10 mouse cellular contexts compared by ENCODE assay signal in the genomic region with DNA sequence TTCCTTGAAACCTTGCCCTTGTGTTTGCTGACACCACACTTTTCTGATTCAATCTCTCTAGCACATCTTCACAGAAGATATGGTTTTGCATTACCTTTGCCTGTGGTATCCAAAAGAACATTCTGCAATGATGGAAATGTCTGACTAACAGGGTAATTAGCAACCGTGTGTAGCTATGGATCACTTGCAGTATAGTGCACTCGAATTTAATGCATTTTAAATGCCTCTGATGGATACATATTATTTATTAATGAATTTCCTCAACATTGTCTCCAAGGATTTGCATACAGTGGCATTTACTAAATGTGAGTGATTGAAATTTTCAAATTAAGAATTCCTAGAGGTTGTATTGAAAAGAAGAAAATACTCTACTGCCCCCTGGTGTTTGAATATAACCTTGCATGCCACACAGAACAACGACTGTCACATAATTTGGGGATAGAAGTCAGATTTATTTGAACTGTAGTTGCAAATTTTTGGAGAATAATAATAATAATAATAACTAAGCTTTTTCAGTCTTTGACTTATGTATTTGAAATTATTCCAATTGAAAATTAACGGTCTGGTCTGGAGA. TPM values are rescaled to one million over a fixed set of nuclear protein-coding genes. Genes with fewer than 3 reads are reported as not detected.
A peak's percentile ranks its signal among the peaks of the same experiment; 100 is the strongest.
DNase-seq lines count a peak whose midpoint lies in the region; ATAC-seq and TF ChIP-seq lines count a peak whose summit lies in the region.
"Had no signal": no experiment of that assay in that cellular context is flagged by ENCODE, and none has a peak within 500 bp of the region (broad histone marks: within the 10 kb centered on the region; RNA-seq: fewer than 3 reads in every experiment).

No protein-coding gene starts in this region.

- H3K27ac ChIP-seq in forebrain, embryonic 12.5 days = no peak overlapping the region
- no peak overlapping the region for H3K27ac ChIP-seq in forebrain, embryonic 10.5 days
- no peak overlapping the region for H3K27ac ChIP-seq in lung, embryonic 14.5 days (ENCODE audit: low read depth)
- no peak overlapping the region for H3K27ac ChIP-seq in embryonic facial prominence, embryonic 14.5 days (replicated peaks; ENCODE audit: low read depth, low read length)
- H3K27ac ChIP-seq in neural tube, embryonic 14.5 days (ENCODE audit: low read depth, low read length) = no peak overlapping the region

- no peak for DNase-seq in forebrain, embryonic 10.5 days (ENCODE audit: extremely low spot score, low spot score)
- DNase-seq in lung, embryonic 14.5 days = peak; percentile 82
- DNase-seq in lung, adult 18-20 months = no peak
- peak; percentile 26 for DNase-seq in embryonic facial prominence, embryonic 14.5 days (ENCODE audit: low spot score)
- DNase-seq in thymus, postnatal 4 days = no peak
- no peak for DNase-seq in gastrocnemius, postnatal 25 days

- ATAC-seq in forebrain, embryonic 12.5 days (ENCODE audit: low FRiP score) = 0 out of 2 replicates have a peak, but pooled peaks have one; percentile 63
- no peak for ATAC-seq in lung, embryonic 14.5 days (ENCODE audit: insufficient read depth)
- no peak for ATAC-seq in embryonic facial prominence, embryonic 14.5 days (ENCODE audit: low read depth)
- peak; percentile 34; the same call in 1 of the 2 replicates for ATAC-seq in neural tube, embryonic 14.5 days (ENCODE audit: low read depth)

- no peak overlapping the region for H3K4me3 ChIP-seq in forebrain, embryonic 12.5 days (replicated peaks)
- H3K4me3 ChIP-seq in forebrain, embryonic 10.5 days = no peak overlapping the region
- H3K4me3 ChIP-seq in lung, embryonic 14.5 days (ENCODE audit: low read depth, low read length) = no peak overlapping the region
- no peak overlapping the region for H3K4me3 ChIP-seq in embryonic facial prominence, embryonic 14.5 days (ENCODE audit: low read depth, low read length)
- no peak overlapping the region for H3K4me3 ChIP-seq in neural tube, embryonic 14.5 days (ENCODE audit: low read depth, low read length)
- H3K4me3 ChIP-seq: erythroblast, embryonic 14.5 days had no signal

- H3K4me1 ChIP-seq in forebrain, embryonic 12.5 days = no peaks in the 10 kb centered on the region
- H3K4me1 ChIP-seq in forebrain, embryonic 10.5 days = no peaks in the 10 kb centered on the region
- H3K4me1 ChIP-seq in lung, embryonic 14.5 days (ENCODE audit: insufficient read depth) = no peaks in the 10 kb centered on the region
- H3K4me1 ChIP-seq in embryonic facial prominence, embryonic 14.5 days (ENCODE audit: control insufficient read depth, insufficient read depth, low read length) = no peaks in the 10 kb centered on the region
- H3K4me1 ChIP-seq in neural tube, embryonic 14.5 days (ENCODE audit: control insufficient read depth, insufficient read depth, low read length) = no peaks in the 10 kb centered on the region

- peak; percentile 66 for TF ChIP-seq CTCF in lung, embryonic 14.5 days (IDR thresholded peaks at IDR 0.05; ENCODE audit: low read depth)

- H3K36me3 ChIP-seq in forebrain, embryonic 12.5 days (replicated peaks) = no peaks in the 10 kb centered on the region
- H3K36me3 ChIP-seq in forebrain, embryonic 10.5 days (replicated peaks) = no peaks in the 10 kb centered on the region
- no peaks in the 10 kb centered on the region for H3K36me3 ChIP-seq in lung, embryonic 14.5 days (ENCODE audit: insufficient read depth)
- no peaks in the 10 kb centered on the region for H3K36me3 ChIP-seq in embryonic facial prominence, embryonic 14.5 days (ENCODE audit: control insufficient read depth, insufficient read depth, low read length)
- H3K36me3 ChIP-seq in neural tube, embryonic 14.5 days (ENCODE audit: control insufficient read depth, insufficient read depth, low read length) = no peaks in the 10 kb centered on the region

- no peak overlapping the region for H3K9ac ChIP-seq in forebrain, embryonic 12.5 days
- H3K9ac ChIP-seq in lung, embryonic 14.5 days = no peak overlapping the region
- H3K9ac ChIP-seq in embryonic facial prominence, embryonic 14.5 days (ENCODE audit: low read depth, low read length) = no peak overlapping the region
- no peak overlapping the region for H3K9ac ChIP-seq in neural tube, embryonic 14.5 days (replicated peaks; ENCODE audit: low read depth, low read length)

- 57% methylated on average over 4 of the region's 4 CpGs for WGBS in forebrain, embryonic 12.5 days
- 52% methylated on average over 4 of the region's 4 CpGs for WGBS in forebrain, embryonic 10.5 days
- WGBS in lung, embryonic 14.5 days = 41% methylated on average over 4 of the region's 4 CpGs
- 42% methylated on average over 4 of the region's 4 CpGs for WGBS in embryonic facial prominence, embryonic 14.5 days
- WGBS in neural tube, embryonic 14.5 days = 42% methylated on average over 4 of the region's 4 CpGs

- no peaks in the 10 kb centered on the region for H3K9me3 ChIP-seq in forebrain, embryonic 12.5 days
- H3K9me3 ChIP-seq in forebrain, embryonic 10.5 days = no peaks in the 10 kb centered on the region
- no peaks in the 10 kb centered on the region for H3K9me3 ChIP-seq in lung, embryonic 14.5 days (ENCODE audit: low read depth, low read length)
- no peaks in the 10 kb centered on the region for H3K9me3 ChIP-seq in embryonic facial prominence, embryonic 14.5 days (ENCODE audit: control insufficient read depth, low read length)
- H3K9me3 ChIP-seq in neural tube, embryonic 14.5 days (ENCODE audit: control insufficient read depth, low read length) = no peaks in the 10 kb centered on the region

- H3K27me3 ChIP-seq in forebrain, embryonic 12.5 days = no peaks in the 10 kb centered on the region
- H3K27me3 ChIP-seq in forebrain, embryonic 10.5 days (ENCODE audit: poor library complexity, severe bottlenecking) = no peaks in the 10 kb centered on the region
- H3K27me3 ChIP-seq in lung, embryonic 14.5 days (ENCODE audit: insufficient read depth, low read length) = no peaks in the 10 kb centered on the region
- no peaks in the 10 kb centered on the region for H3K27me3 ChIP-seq in embryonic facial prominence, embryonic 14.5 days (replicated peaks; ENCODE audit: control insufficient read depth, insufficient read depth, low read length)
- H3K27me3 ChIP-seq in neural tube, embryonic 14.5 days (ENCODE audit: control insufficient read depth, insufficient read depth, low read length) = no peaks in the 10 kb centered on the region

- no peak overlapping the region for H3K4me2 ChIP-seq in forebrain, embryonic 12.5 days
- no peak overlapping the region for H3K4me2 ChIP-seq in lung, embryonic 14.5 days
- no peak overlapping the region for H3K4me2 ChIP-seq in embryonic facial prominence, embryonic 14.5 days (ENCODE audit: low read depth, low read length)
- H3K4me2 ChIP-seq in neural tube, embryonic 14.5 days (ENCODE audit: low read depth, low read length) = no peak overlapping the region

RNA-seq across cellular contexts. Expression of gene Scn7a, which starts 15.0 kb away (rescaled TPM):
- polyA plus RNA-seq in forebrain, embryonic 12.5 days (2016; fragmentation: Nextera tagmentation; extraction: Ambion mirVana) = not detected in 2 replicates
- polyA plus RNA-seq in forebrain, embryonic 10.5 days (2016; fragmentation: Nextera tagmentation; extraction: Ambion mirVana) = 0.01 TPM in 1 of 2 replicates, not detected in the other
- 25.2 and 32.1 TPM in 2 replicates for polyA plus RNA-seq in lung, embryonic 14.5 days (2014; fragmentation: Nextera tagmentation; extraction: Ambion mirVana)
- polyA plus RNA-seq in embryonic facial prominence, embryonic 14.5 days (2014; fragmentation: Nextera tagmentation; extraction: Ambion mirVana) = 3.1 and 3.6 TPM in 2 replicates
- 0.19 and 10.5 TPM in 2 replicates for polyA plus RNA-seq in neural tube, embryonic 14.5 days (2014; fragmentation: Nextera tagmentation; extraction: Ambion mirVana)
- total RNA-seq in gastrocnemius, postnatal 25 days (2021) = 1 to 10 TPM; 1.9 to 3.0 TPM
- total RNA-seq: ES-E14 had no signal
- polyA plus RNA-seq: erythroblast, embryonic 14.5 days had no signal

Comparison
In these comparisons a context has a peak if more than half of its experiments do, and no peak if none do; other contexts are left out.
1. DNase-seq: peak in lung, embryonic 14.5 days (single experiment) and embryonic facial prominence, embryonic 14.5 days (single experiment); none in forebrain, embryonic 10.5 days (single experiment), lung, adult 18-20 months (0 of 2), thymus, postnatal 4 days (single experiment) and gastrocnemius, postnatal 25 days (single experiment).
2. ATAC-seq: peak in forebrain, embryonic 12.5 days (single experiment) and neural tube, embryonic 14.5 days (single experiment); none in lung, embryonic 14.5 days (single experiment) and embryonic facial prominence, embryonic 14.5 days (single experiment).